Mouse (Mus musculus): Measurements from ENCODE around the gene Ltv1. TPM values are rescaled to one million over a fixed set of nuclear protein-coding genes. Genes with fewer than 3 reads are reported as not detected.

Ltv1 gene
- 21.5 and 23.2 TPM in 2 replicates for polyA plus RNA-seq (2015; fragmentation: Nextera tagmentation; extraction: Ambion mirVana)

- Histone ChIP-seq H3K36me3 (ENCODE audit: control insufficient read depth, insufficient read depth) (peaks cover 6% of the 10 kb centered on the region), H3K27ac (ENCODE audit: low read length) (peak within 1 kb of the TSS; percentile 91), H3K9ac (ENCODE audit: low read depth, low read length) (peak within 1 kb of the TSS; percentile 81), H3K4me2 (ENCODE audit: low read depth, low read length) (peak within 1 kb of the TSS; percentile 74), H3K27me3 (ENCODE audit: control insufficient read depth, insufficient read depth, low read depth, low read length) (no peaks in the 10 kb centered on the region), H3K4me1 (ENCODE audit: control insufficient read depth, low read depth, low read length) (peaks cover 5% of the 10 kb centered on the region), H3K4me3 (ENCODE audit: low read depth, low read length) (peak within 1 kb of the TSS; percentile 97), H3K9me3 (replicated peaks; ENCODE audit: control insufficient read depth, low read length) (no peaks in the 10 kb centered on the region)
- peak; percentile 100 for ATAC-seq (ENCODE audit: low read depth)
- WGBS (ENCODE audit: insufficient replicate concordance), result under 1% methylated on average over 43 of the region's 43 CpGs
Observed at GRCm38 (mm10) chr10:13192731-13193351, at the start of gene Ltv1. Gene Ltv1, minus strand, starts transcription at chr10:13193168.

DNA sequence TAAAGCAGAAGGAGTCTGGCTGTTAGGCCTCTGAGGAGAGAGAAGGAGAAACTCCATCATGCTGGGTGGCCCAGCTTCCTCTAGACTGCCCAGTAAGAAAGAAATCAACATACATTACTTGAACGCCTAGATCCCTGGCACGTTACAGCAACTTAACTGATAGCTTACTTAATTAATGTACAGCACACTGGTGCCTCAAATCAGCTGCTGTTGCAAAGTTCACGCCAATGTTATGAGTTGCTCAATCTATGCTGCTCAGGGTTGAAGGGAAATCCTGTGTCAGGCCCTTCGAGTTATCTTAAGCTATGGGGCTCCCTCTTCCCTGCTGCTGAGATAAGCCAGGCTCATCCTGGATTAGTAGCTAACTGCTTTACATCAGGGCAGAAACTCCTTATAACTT lies 47.5 kb upstream of the Ltv1 start:
- 16% methylated on average over 4 of the region's 4 CpGs for WGBS (ENCODE audit: insufficient replicate concordance)
- Histone ChIP-seq H3K9me3 (replicated peaks; ENCODE audit: control insufficient read depth, low read length) (no peaks in the 10 kb centered on the region), H3K9ac (ENCODE audit: low read depth, low read length) (no peak overlapping the region), H3K4me1 (ENCODE audit: control insufficient read depth, low read depth, low read length) (no peaks in the 10 kb centered on the region), H3K4me3 (ENCODE audit: low read depth, low read length) (no peak overlapping the region), H3K36me3 (ENCODE audit: control insufficient read depth, insufficient read depth) (no peaks in the 10 kb centered on the region), H3K4me2 (ENCODE audit: low read depth, low read length) (no peak overlapping the region), H3K27ac (ENCODE audit: low read length) (no peak overlapping the region), H3K27me3 (ENCODE audit: control insufficient read depth, insufficient read depth, low read depth, low read length) (no peaks in the 10 kb centered on the region)
- ATAC-seq (ENCODE audit: low read depth), result peak; percentile 58; the same call in 1 of the 2 replicates

- no peak overlapping the region for H3K4me2 ChIP-seq (ENCODE audit: low read depth, low read length)
- WGBS (ENCODE audit: insufficient replicate concordance), result 60% methylated on average over 4 of the region's 4 CpGs
- no peak overlapping the region for H3K9ac ChIP-seq (ENCODE audit: low read depth, low read length)
- no peaks in the 10 kb centered on the region for H3K4me1 ChIP-seq (ENCODE audit: control insufficient read depth, low read depth, low read length)
- H3K36me3 ChIP-seq (ENCODE audit: control insufficient read depth, insufficient read depth), result no peaks in the 10 kb centered on the region
- no peaks in the 10 kb centered on the region for H3K9me3 ChIP-seq (replicated peaks; ENCODE audit: control insufficient read depth, low read length)
- H3K27ac ChIP-seq (ENCODE audit: low read length), result no peak overlapping the region
- no peak for ATAC-seq (ENCODE audit: low read depth)
- no peaks in the 10 kb centered on the region for H3K27me3 ChIP-seq (ENCODE audit: control insufficient read depth, insufficient read depth, low read depth, low read length)
- no peak overlapping the region for H3K4me3 ChIP-seq (ENCODE audit: low read depth, low read length)
Observed at GRCm38 (mm10) chr10:13238188-13238587, 45.2 kb upstream of the Ltv1 start.

- Histone ChIP-seq H3K27ac (ENCODE audit: low read length) (no peak overlapping the region), H3K4me1 (ENCODE audit: control insufficient read depth, low read depth, low read length) (no peaks in the 10 kb centered on the region), H3K9me3 (replicated peaks; ENCODE audit: control insufficient read depth, low read length) (no peaks in the 10 kb centered on the region), H3K4me3 (ENCODE audit: low read depth, low read length) (no peak overlapping the region), H3K36me3 (ENCODE audit: control insufficient read depth, insufficient read depth) (no peaks in the 10 kb centered on the region), H3K9ac (ENCODE audit: low read depth, low read length) (no peak overlapping the region), H3K27me3 (ENCODE audit: control insufficient read depth, insufficient read depth, low read depth, low read length) (no peaks in the 10 kb centered on the region), H3K4me2 (ENCODE audit: low read depth, low read length) (no peak overlapping the region)
- no peak for ATAC-seq (ENCODE audit: low read depth)
- WGBS (ENCODE audit: insufficient replicate concordance), result 62% methylated on average over 5 of the region's 5 CpGs
Observed at GRCm38 (mm10) chr10:13236866-13237265, 43.9 kb upstream of the Ltv1 start.

GRCm38 (mm10) chr10:13234503-13234902 lies 41.5 kb upstream of the Ltv1 start:
- no peaks in the 10 kb centered on the region for H3K4me1 ChIP-seq (ENCODE audit: control insufficient read depth, low read depth, low read length)
- no peak overlapping the region for H3K27ac ChIP-seq (ENCODE audit: low read length)
- H3K36me3 ChIP-seq (ENCODE audit: control insufficient read depth, insufficient read depth), result no peaks in the 10 kb centered on the region
- no peak overlapping the region for H3K4me3 ChIP-seq (ENCODE audit: low read depth, low read length)
- no peaks in the 10 kb centered on the region for H3K27me3 ChIP-seq (ENCODE audit: control insufficient read depth, insufficient read depth, low read depth, low read length)
- no peaks in the 10 kb centered on the region for H3K9me3 ChIP-seq (replicated peaks; ENCODE audit: control insufficient read depth, low read length)
- 67% methylated on average over 3 of the region's 3 CpGs for WGBS (ENCODE audit: insufficient replicate concordance)
- no peak for ATAC-seq (ENCODE audit: low read depth)
- no peak overlapping the region for H3K9ac ChIP-seq (ENCODE audit: low read depth, low read length)
- H3K4me2 ChIP-seq (ENCODE audit: low read depth, low read length), result no peak overlapping the region

GRCm38 (mm10) chr10:13233941-13234340 lies 41.0 kb upstream of the Ltv1 start:
- no peak overlapping the region for H3K4me2 ChIP-seq (ENCODE audit: low read depth, low read length)
- H3K4me1 ChIP-seq (ENCODE audit: control insufficient read depth, low read depth, low read length), result no peaks in the 10 kb centered on the region
- 64% methylated on average over 10 of the region's 10 CpGs for WGBS (ENCODE audit: insufficient replicate concordance)
- H3K9me3 ChIP-seq (replicated peaks; ENCODE audit: control insufficient read depth, low read length), result no peaks in the 10 kb centered on the region
- no peak overlapping the region for H3K9ac ChIP-seq (ENCODE audit: low read depth, low read length)
- H3K27me3 ChIP-seq (ENCODE audit: control insufficient read depth, insufficient read depth, low read depth, low read length), result no peaks in the 10 kb centered on the region
- no peak overlapping the region for H3K4me3 ChIP-seq (ENCODE audit: low read depth, low read length)
- H3K27ac ChIP-seq (ENCODE audit: low read length), result no peak overlapping the region
- no peak for ATAC-seq (ENCODE audit: low read depth)
- H3K36me3 ChIP-seq (ENCODE audit: control insufficient read depth, insufficient read depth), result no peaks in the 10 kb centered on the region

DNA sequence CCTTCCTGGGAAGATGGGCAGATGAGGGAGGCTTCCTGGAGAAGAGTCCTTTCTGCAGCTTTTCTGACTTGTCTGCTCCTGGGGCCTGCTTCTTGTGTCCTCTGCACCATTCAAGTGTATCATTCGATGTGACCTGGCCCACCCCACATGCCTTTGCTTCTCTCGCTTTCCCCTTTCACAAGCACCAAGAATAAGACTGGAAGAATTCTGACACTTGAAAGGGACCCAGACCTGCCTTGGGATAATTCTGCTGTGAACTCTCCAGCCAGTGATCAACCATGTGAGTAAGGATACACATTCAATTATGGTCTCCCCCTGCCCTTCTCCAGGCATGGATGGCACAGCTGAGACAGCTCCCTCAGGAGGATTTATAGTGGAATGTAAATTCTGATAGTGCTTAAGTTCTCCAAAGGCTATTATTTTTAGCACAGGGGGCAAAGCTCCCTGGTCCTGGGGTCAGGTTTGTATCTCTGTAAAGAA lies 40.2 kb upstream of the Ltv1 start:
- Histone ChIP-seq H3K4me3 (ENCODE audit: low read depth, low read length) (no peak overlapping the region), H3K9me3 (replicated peaks; ENCODE audit: control insufficient read depth, low read length) (no peaks in the 10 kb centered on the region), H3K36me3 (ENCODE audit: control insufficient read depth, insufficient read depth) (no peaks in the 10 kb centered on the region), H3K9ac (ENCODE audit: low read depth, low read length) (no peak overlapping the region), H3K27ac (ENCODE audit: low read length) (no peak overlapping the region), H3K27me3 (ENCODE audit: control insufficient read depth, insufficient read depth, low read depth, low read length) (no peaks in the 10 kb centered on the region), H3K4me2 (ENCODE audit: low read depth, low read length) (no peak overlapping the region), H3K4me1 (ENCODE audit: control insufficient read depth, low read depth, low read length) (no peaks in the 10 kb centered on the region)
- WGBS (ENCODE audit: insufficient replicate concordance), result 60% methylated on average over 2 of the region's 2 CpGs
- no peak for ATAC-seq (ENCODE audit: low read depth)

DNA sequence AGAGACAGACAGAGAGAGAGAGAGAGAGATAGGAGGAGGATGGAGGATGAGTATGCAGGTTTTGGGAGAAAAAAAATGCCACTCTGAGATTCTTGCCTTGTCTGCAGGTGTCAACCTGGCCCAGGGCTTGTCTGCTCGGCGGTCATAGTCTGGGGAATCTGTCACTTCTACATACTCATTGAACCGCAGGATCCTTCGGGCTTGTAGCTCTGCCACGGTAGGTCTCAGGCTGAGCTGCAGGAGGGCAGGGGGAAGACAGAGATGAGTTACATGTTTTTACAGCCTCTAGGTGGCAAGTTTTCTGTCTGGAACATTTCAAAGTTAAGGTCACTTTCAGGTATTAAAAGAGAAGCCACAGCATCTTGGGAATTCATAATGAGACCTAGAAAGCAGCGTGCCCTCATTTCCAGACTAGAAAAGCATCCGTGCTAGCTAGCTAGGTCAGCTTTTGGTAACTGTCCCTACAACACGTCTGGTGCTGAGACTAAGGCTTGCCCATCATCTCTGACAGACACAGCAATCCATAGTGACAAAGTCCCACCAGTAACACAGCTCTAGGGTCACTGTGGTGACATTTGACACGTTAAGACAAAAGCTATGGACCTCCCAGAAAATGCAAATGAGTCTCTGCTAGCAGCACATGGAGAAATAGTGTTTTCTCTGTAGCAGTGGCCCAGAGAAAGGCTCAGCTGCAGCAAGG lies 39.6 kb upstream of the Ltv1 start:
- Histone ChIP-seq H3K4me2 (ENCODE audit: low read depth, low read length) (no peak overlapping the region), H3K9ac (ENCODE audit: low read depth, low read length) (no peak overlapping the region), H3K36me3 (ENCODE audit: control insufficient read depth, insufficient read depth) (no peaks in the 10 kb centered on the region), H3K27ac (ENCODE audit: low read length) (no peak overlapping the region), H3K9me3 (replicated peaks; ENCODE audit: control insufficient read depth, low read length) (no peaks in the 10 kb centered on the region), H3K27me3 (ENCODE audit: control insufficient read depth, insufficient read depth, low read depth, low read length) (no peaks in the 10 kb centered on the region), H3K4me3 (ENCODE audit: low read depth, low read length) (no peak overlapping the region), H3K4me1 (ENCODE audit: control insufficient read depth, low read depth, low read length) (no peaks in the 10 kb centered on the region)
- 73% methylated on average over 9 of the region's 9 CpGs for WGBS (ENCODE audit: insufficient replicate concordance)
- ATAC-seq (ENCODE audit: low read depth), result no peak

DNA sequence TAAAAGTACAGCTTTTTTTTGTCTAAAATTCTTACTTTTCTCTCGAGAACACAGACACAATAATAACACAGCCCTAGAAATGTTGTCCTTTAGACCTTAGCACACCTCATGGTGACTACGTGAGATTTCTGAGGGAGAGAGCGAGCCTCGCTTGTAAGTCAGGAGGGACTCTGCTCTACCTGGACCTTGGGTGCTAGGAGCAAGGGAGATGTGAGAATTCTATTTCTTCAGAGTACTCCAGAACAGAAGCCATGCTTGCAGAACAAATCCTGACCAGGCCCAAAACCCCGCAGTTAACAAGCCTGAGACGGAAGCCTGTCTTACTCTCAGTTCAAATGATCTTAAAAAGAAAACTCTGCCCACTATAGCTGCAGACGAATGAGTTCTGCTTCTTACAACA lies 37.7 kb upstream of the Ltv1 start:
- Histone ChIP-seq H3K4me1 (ENCODE audit: control insufficient read depth, low read depth, low read length) (no peaks in the 10 kb centered on the region), H3K27ac (ENCODE audit: low read length) (no peak overlapping the region), H3K4me3 (ENCODE audit: low read depth, low read length) (no peak overlapping the region), H3K27me3 (ENCODE audit: control insufficient read depth, insufficient read depth, low read depth, low read length) (no peaks in the 10 kb centered on the region), H3K4me2 (ENCODE audit: low read depth, low read length) (no peak overlapping the region), H3K9ac (ENCODE audit: low read depth, low read length) (no peak overlapping the region), H3K9me3 (replicated peaks; ENCODE audit: control insufficient read depth, low read length) (no peaks in the 10 kb centered on the region), H3K36me3 (ENCODE audit: control insufficient read depth, insufficient read depth) (no peaks in the 10 kb centered on the region)
- WGBS (ENCODE audit: insufficient replicate concordance), result 71% methylated on average over 7 of the region's 7 CpGs
- ATAC-seq (ENCODE audit: low read depth), result no peak

All from liver, embryonic 16.5 days (tissue).